ENCODE assay signal across 8 mouse cellular contexts in genomic region chr10:126986541-126986961, GRCm38 (mm10). TPM values are rescaled to one million over a fixed set of nuclear protein-coding genes. Genes with fewer than 3 reads are reported as not detected.
DNase-seq lines count a peak whose midpoint lies in the region; ATAC-seq and TF ChIP-seq lines count a peak whose summit lies in the region.

No protein-coding gene starts in this region.

- DNase-seq in R1 (ENCODE audit: low read depth, low spot score): peak; percentile 80
- peak; percentile 89 for DNase-seq in cerebellum, adult 8-10 months
- peak; percentile 91 for DNase-seq in gastrocnemius, postnatal 10 days
- DNase-seq in hindbrain, postnatal 0 days (ENCODE audit: low spot score): peak; percentile 90
- peak; percentile 70 to 94 for DNase-seq in left cerebral cortex, postnatal 10 days (ENCODE audit: extremely low spot score in 1 of 2, low spot score in 2 of 2)
- peak; percentile 92 for DNase-seq in skeletal muscle tissue, adult 2 months (ENCODE audit: low read depth, low spot score)
- DNase-seq in c-Kit-positive CD71-positive TER-119-positive erythroid progenitor cells, embryonic 14.5 days (ENCODE audit: low spot score): no peak

- no peaks in the 10 kb centered on the region for H3K27me3 ChIP-seq in hindbrain, postnatal 0 days (ENCODE audit: insufficient read depth, low read length)

- 23% methylated on average over 4 of the region's 4 CpGs for WGBS in hindbrain, postnatal 0 days
- 61% methylated on average over 3 of the region's 4 CpGs for WGBS in macrophage (ENCODE audit: missing documents)

- H3K36me3 ChIP-seq in hindbrain, postnatal 0 days (ENCODE audit: insufficient read depth, low read length): no peaks in the 10 kb centered on the region
- H3K36me3 ChIP-seq in macrophage (ENCODE audit: inconsistent target): peaks cover 2% of the 10 kb centered on the region; the same call in 1 of the 2 replicates

- H3K4me1 ChIP-seq in hindbrain, postnatal 0 days (ENCODE audit: insufficient read depth, low read length): peaks cover 50% of the 10 kb centered on the region

- 0 out of 2 replicates have a peak overlapping the region, but pooled peaks have one; percentile 2 for H3K4me3 ChIP-seq in hindbrain, postnatal 0 days (ENCODE audit: low read length)
- H3K4me3 ChIP-seq in macrophage (ENCODE audit: inconsistent target): no peak overlapping the region

- H3K4me2 ChIP-seq in hindbrain, postnatal 0 days (ENCODE audit: low read depth, low read length): peak overlapping the region; percentile 25; the same call in 1 of the 2 replicates

- H3K9ac ChIP-seq in hindbrain, postnatal 0 days (replicated peaks; ENCODE audit: low read length): peak overlapping the region; percentile 15; the same call in 1 of the 2 replicates

- ATAC-seq in hindbrain, postnatal 0 days: peak; percentile 77

- peaks cover 100% of the 10 kb centered on the region for H3K79me2 ChIP-seq in macrophage (ENCODE audit: inconsistent target)

- TF ChIP-seq CTCF in hindbrain, postnatal 0 days (IDR thresholded peaks at IDR 0.05; ENCODE audit: low read depth): no peak

- H3K9me3 ChIP-seq in hindbrain, postnatal 0 days (ENCODE audit: low read length): no peaks in the 10 kb centered on the region

- intact Hi-C loops in left cerebral cortex, postnatal 10 days (cut with DNase I): no loop called here

- H3K27ac ChIP-seq in hindbrain, postnatal 0 days: peak overlapping the region; percentile 71
- 0 out of 2 replicates have a peak overlapping the region, but pooled peaks have one; percentile 5 for H3K27ac ChIP-seq in macrophage

RNA-seq across cellular contexts. Expression of gene Ctdsp2, which starts 8.0 kb away (rescaled TPM):
- 100 to 1,000 TPM; 135 to 155 TPM for total RNA-seq in gastrocnemius, postnatal 10 days (2021)
- 64.5 and 64.7 TPM in 2 replicates for total RNA-seq in hindbrain, postnatal 0 days (2014; rRNA removed)
- 15.0 and 16.7 TPM in 2 replicates for polyA plus RNA-seq in hindbrain, postnatal 0 days (2015; fragmentation: Nextera tagmentation; extraction: Ambion mirVana)
- 10 to 100 TPM; 54.2 to 62.9 TPM for total RNA-seq in left cerebral cortex, postnatal 10 days (2021)
- total RNA-seq in macrophage (2018; cell fraction: chromatin; rRNA removed): 10 to 100 TPM in 24 of 26 experiments, 1 to 10 TPM in 2; 7.4 to 94.7 (median 27.4) TPM
- total RNA-seq in macrophage (2018; cell fraction: cytosol; rRNA removed): 100 to 1,000 TPM in 1 of 26 experiments, 10 to 100 TPM in 25; 24.7 to 104 (median 43.2) TPM
- total RNA-seq in macrophage (2018; cell fraction: nucleus; rRNA removed): 10 to 100 TPM; 16.2 to 94.0 (median 26.7) TPM
- polyA plus RNA-seq in macrophage (2018): 21.1 to 77.3 TPM (median 33.3 TPM) in 3 replicates

RNA-seq across cellular contexts. Expression of gene Avil, which starts 14.0 kb away (rescaled TPM):
- total RNA-seq in gastrocnemius, postnatal 10 days (2021): under 1 TPM; 0.33 to 0.95 TPM
- total RNA-seq in hindbrain, postnatal 0 days (2014; rRNA removed): 0.52 and 1.3 TPM in 2 replicates
- 0.98 and 1.4 TPM in 2 replicates for polyA plus RNA-seq in hindbrain, postnatal 0 days (2015; fragmentation: Nextera tagmentation; extraction: Ambion mirVana)
- total RNA-seq in left cerebral cortex, postnatal 10 days (2021): under 1 TPM; 0.14 to 0.17 TPM
- 1 to 10 TPM in 2 of 26 experiments, under 1 TPM in 11, not detected in 13; 0.23 to 1.6 (median 0.64) TPM for total RNA-seq in macrophage (2018; cell fraction: chromatin; rRNA removed)
- under 1 TPM in 6 of 26 experiments, not detected in 20; under 0.01 to 0.23 (median 0.05) TPM for total RNA-seq in macrophage (2018; cell fraction: cytosol; rRNA removed)
- total RNA-seq in macrophage (2018; cell fraction: nucleus; rRNA removed): under 1 TPM in 12 of 26 experiments, not detected in 14; 0.18 to 0.77 (median 0.32) TPM
- polyA plus RNA-seq in macrophage (2018): not detected in 3 replicates

RNA-seq across cellular contexts. Expression of gene Tsfm, which starts 44.1 kb away (rescaled TPM):
- total RNA-seq in gastrocnemius, postnatal 10 days (2021): 10 to 100 TPM; 23.5 to 29.5 TPM
- 31.4 and 49.0 TPM in 2 replicates for total RNA-seq in hindbrain, postnatal 0 days (2014; rRNA removed)
- 62.4 and 62.7 TPM in 2 replicates for polyA plus RNA-seq in hindbrain, postnatal 0 days (2015; fragmentation: Nextera tagmentation; extraction: Ambion mirVana)
- 10 to 100 TPM; 28.6 to 31.0 TPM for total RNA-seq in left cerebral cortex, postnatal 10 days (2021)
- total RNA-seq in macrophage (2018; cell fraction: chromatin; rRNA removed): 10 to 100 TPM in 17 of 26 experiments, 1 to 10 TPM in 9; 3.0 to 42.6 (median 21.5) TPM
- total RNA-seq in macrophage (2018; cell fraction: cytosol; rRNA removed): 10 to 100 TPM in 19 of 26 experiments, 1 to 10 TPM in 7; 5.3 to 16.6 (median 11.8) TPM
- total RNA-seq in macrophage (2018; cell fraction: nucleus; rRNA removed): 10 to 100 TPM in 15 of 26 experiments, 1 to 10 TPM in 11; 4.8 to 36.0 (median 13.1) TPM
- polyA plus RNA-seq in macrophage (2018): 4.9 to 22.2 TPM (median 12.8 TPM) in 3 replicates

RNA-seq across cellular contexts. Expression of gene Mettl1, which starts 54.7 kb away (rescaled TPM):
- total RNA-seq in gastrocnemius, postnatal 10 days (2021): 10 to 100 TPM; 14.7 to 18.9 TPM
- 9.3 and 10.0 TPM in 2 replicates for total RNA-seq in hindbrain, postnatal 0 days (2014; rRNA removed)
- 23.8 and 23.9 TPM in 2 replicates for polyA plus RNA-seq in hindbrain, postnatal 0 days (2015; fragmentation: Nextera tagmentation; extraction: Ambion mirVana)
- 10 to 100 TPM; 10.7 to 12.4 TPM for total RNA-seq in left cerebral cortex, postnatal 10 days (2021)
- total RNA-seq in macrophage (2018; cell fraction: chromatin; rRNA removed): 10 to 100 TPM in 12 of 26 experiments, 1 to 10 TPM in 14; 1.7 to 15.1 (median 8.4) TPM
- 1 to 10 TPM; 2.8 to 6.3 (median 5.1) TPM for total RNA-seq in macrophage (2018; cell fraction: cytosol; rRNA removed)
- 10 to 100 TPM in 4 of 26 experiments, 1 to 10 TPM in 22; 1.9 to 25.6 (median 5.5) TPM for total RNA-seq in macrophage (2018; cell fraction: nucleus; rRNA removed)
- 3.0 to 14.9 TPM (median 4.6 TPM) in 3 replicates for polyA plus RNA-seq in macrophage (2018)

RNA-seq across cellular contexts. Expression of gene Eef1akmt3, which starts 54.8 kb away (rescaled TPM):
- total RNA-seq in gastrocnemius, postnatal 10 days (2021): under 1 TPM; 0.21 to 0.84 TPM
- total RNA-seq in hindbrain, postnatal 0 days (2014; rRNA removed): 0.31 TPM in 1 of 2 replicates, not detected in the other
- polyA plus RNA-seq in hindbrain, postnatal 0 days (2015; fragmentation: Nextera tagmentation; extraction: Ambion mirVana): 0.19 TPM in 2 replicates
- total RNA-seq in left cerebral cortex, postnatal 10 days (2021): under 1 TPM; 0.28 to 0.49 TPM
- total RNA-seq in macrophage (2018; cell fraction: chromatin; rRNA removed): under 1 TPM in 4 of 26 experiments, not detected in 22; 0.22 to 0.74 (median 0.40) TPM
- total RNA-seq in macrophage (2018; cell fraction: cytosol; rRNA removed): under 1 TPM in 3 of 26 experiments, not detected in 23; 0.05 to 0.09 (median 0.05) TPM
- under 1 TPM in 2 of 26 experiments, not detected in 24; 0.30 to 0.31 TPM for total RNA-seq in macrophage (2018; cell fraction: nucleus; rRNA removed)
- not detected in 3 replicates for polyA plus RNA-seq in macrophage (2018)
